Mouse (Mus musculus) bone marrow, adult 2 months (tissue): ENCODE measurements at regions not wholly inside any gene's neighbourhood (a gene's known extent, or its start where the extent isn't known, plus 50 kb on each side); places are given as distances from the start of the nearest gene placed in this dataset.

Experiments used
- CTCF ChIP-seq: fragments of 200-500 bp; IDR thresholded peaks from 2 replicates; pipeline ENCODE4 v1.5.1; 2011; ENCODE audit warnings: low read length, control low read depth; ENCODE audit not compliant: control insufficient read depth, insufficient read depth
- POLR2A ChIP-seq: fragments of 200-500 bp; IDR thresholded peaks from 2 replicates; pipeline ENCODE4 v1.6.1; 2011; ENCODE audit warnings: low read depth, mild to moderate bottlenecking, control low read depth, low read length, borderline replicate concordance; ENCODE audit not compliant: control insufficient read depth

DNA sequence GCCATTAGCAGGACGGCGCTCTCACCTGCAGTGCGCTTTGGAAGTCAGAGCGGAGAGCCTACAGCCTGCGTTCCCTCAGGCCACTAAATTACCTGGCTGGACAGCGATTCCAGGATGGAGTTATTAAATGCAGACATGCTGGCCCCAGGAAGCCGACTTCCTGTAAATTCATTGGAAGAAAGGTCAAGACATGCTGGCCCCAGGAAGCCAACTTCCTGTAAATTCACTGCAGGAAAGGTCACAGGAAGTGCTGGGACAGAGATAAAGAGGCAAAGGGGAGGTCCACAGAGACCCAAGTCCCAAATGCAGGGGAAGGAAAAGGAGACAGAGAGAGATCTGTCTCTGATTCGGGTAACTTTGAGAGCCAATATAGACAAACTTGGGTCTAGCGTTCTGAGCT, 164.1 kb downstream of the Adgrd1 start:
- TF ChIP-seq POLR2A (no peak), CTCF (no peak)
